Mouse (Mus musculus): ENCODE data around the gene Phactr1.

GRCm38 (mm10) chr13:43070496-43070895 lies 390.1 kb downstream of the Phactr1 start:
- no peak for TF ChIP-seq ZMIZ1 (IDR thresholded peaks at IDR 0.05; ENCODE audit: low read depth, low read length)
- no peak for TF ChIP-seq POLR2A (IDR thresholded peaks at IDR 0.05; ENCODE audit: control insufficient read depth in 1 of 2, insufficient read depth in 1 of 2, low read depth in 1 of 2, low read length in 2 of 2, poor library complexity in 1 of 2)
- TF ChIP-seq CTCF (IDR thresholded peaks at IDR 0.05 in 2 of 3, conservative IDR thresholded peaks at IDR 0.05 in 1 of 3; ENCODE audit: control insufficient read depth in 1 of 3, insufficient read depth in 1 of 3, low read depth in 2 of 3, low read length in 3 of 3, poor library complexity in 1 of 3, severe bottlenecking in 1 of 3) = no peak
- TF ChIP-seq UBTF (IDR thresholded peaks at IDR 0.05; ENCODE audit: borderline replicate concordance, insufficient read depth, low read depth, low read length) = no peak
- TF ChIP-seq JUND (IDR thresholded peaks at IDR 0.05; ENCODE audit: low read depth, low read length) = no peak
- no peak for TF ChIP-seq GABPA (IDR thresholded peaks at IDR 0.05; ENCODE audit: low read depth, low read length)
- TF ChIP-seq USF1 (IDR thresholded peaks at IDR 0.05; ENCODE audit: low read depth, low read length) = no peak
